Mouse (Mus musculus) heart, postnatal 25 days (tissue): Measurements from ENCODE around the gene Osbpl9. TPM values are rescaled to one million over a fixed set of nuclear protein-coding genes. Genes with fewer than 3 reads are reported as not detected.

Experiments used
- DNase-seq: peaks from one replicate; pipeline ENCODE4 v3.0.0; 2022; ENCODE audit warnings: low spot score
- intact Hi-C: fragments of 180-260 bp; cut with DNase I; formaldehyde crosslinking; loops from one replicate; pipeline ENCODE4 v1.15.1; 2025
- total RNA-seq, 2 experiments: library from RNA; stranded (reverse); gene quantifications; 2 replicates each; pipeline ENCODE4 v1.2.3; 2021

Osbpl9 gene
- total RNA-seq, 2 experiments from 2014 or later: 104 to 105 TPM

DNA sequence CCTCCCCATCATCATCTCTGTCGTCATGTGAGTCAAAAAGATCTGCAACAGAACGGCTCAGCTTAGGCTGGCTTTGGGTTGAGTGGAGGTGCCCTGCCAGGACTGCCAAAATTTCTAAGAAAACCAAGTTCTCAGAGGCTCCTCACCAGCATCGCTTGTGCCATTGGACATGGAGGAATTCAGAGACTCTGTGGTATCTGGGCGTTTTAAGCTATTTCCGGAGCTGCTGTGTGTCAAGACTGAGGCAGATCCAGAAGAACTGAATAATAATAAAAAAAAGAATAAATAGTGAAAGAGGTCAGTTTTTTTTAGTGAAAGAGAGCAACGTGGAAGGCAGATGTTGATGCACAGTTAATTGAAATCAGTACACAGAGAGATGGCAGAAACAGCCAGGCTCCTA, 129.2 kb downstream of the Osbpl9 start:
- no peak for DNase-seq

DNA sequence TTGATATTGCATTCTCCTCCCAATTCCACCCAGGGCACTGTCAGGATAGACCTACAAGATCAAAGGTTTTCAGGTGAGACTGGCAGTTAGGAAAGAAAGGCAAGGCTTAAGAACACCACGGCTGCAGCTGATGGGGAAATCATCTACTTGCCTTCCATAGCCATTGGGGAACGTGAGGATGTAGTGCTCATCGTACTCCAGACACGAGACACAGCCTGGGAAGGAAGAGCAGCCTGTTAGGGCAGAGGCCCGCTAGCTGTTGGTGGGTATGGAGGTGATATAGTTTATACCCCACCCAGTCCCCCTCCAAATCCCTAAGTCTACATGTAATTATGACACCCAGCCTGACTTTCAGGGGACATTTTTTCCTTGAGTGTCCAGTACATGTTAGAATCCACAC, 136.4 kb downstream of the Osbpl9 start:
- intact Hi-C loops: no loop called here
- no peak for DNase-seq

More for the DNA sequence above, 129.2 kb downstream of the Osbpl9 start:
- intact Hi-C loops: no loop called here

DNA sequence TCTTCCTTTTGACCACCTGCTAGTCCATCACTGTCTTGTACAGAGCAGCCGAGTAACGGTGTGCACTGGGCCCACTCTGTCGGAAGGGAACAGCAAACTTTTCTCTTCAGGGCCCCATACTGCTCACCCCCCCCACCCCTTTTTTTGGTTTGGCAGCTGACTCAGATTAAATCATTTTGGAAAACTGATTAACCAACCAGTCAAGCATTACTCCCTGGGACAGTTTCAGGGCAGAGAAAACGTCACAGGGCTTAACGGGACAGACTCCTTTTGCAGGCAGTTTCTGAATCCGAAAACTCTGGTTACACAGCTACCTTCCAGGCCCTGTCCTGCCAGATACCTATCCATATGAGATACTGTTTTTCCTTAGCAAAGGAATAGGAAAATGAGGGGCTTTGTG, 137.1 kb downstream of the Osbpl9 start:
- intact Hi-C loops: no loop called here
- DNase-seq: no peak

DNA sequence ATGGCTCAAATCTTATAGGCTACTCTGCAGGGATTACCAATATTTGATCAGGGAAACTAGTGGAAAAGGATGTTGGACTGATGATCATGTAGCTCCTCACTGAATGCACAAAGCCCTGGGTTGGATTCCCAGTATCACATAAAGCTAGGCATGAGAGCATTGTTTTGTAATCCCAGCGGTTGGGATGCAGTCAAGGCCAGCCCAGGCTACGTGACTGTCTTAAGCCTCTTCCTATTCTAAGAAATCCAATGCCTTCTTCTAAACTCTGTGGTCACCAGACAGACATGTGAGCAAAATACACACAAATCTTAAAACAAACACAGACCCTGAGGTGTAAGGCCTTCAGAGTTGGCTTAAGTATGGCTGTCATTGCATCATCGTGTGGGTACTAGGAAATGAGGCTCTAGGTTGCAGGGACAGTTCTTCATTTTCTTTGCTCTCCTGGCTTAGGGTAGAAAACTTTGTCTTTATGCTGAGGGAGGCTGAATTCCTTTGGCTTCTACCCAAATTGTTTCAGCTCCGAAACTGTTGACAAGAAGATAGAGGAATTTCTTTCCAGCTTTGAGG, 142.7 kb downstream of the Osbpl9 start:
- intact Hi-C loops: loop anchor here (5.0 kb wide), 1 partner anchor 108 kb away; no protein-coding TSS in a partner anchor
- no peak for DNase-seq

DNA sequence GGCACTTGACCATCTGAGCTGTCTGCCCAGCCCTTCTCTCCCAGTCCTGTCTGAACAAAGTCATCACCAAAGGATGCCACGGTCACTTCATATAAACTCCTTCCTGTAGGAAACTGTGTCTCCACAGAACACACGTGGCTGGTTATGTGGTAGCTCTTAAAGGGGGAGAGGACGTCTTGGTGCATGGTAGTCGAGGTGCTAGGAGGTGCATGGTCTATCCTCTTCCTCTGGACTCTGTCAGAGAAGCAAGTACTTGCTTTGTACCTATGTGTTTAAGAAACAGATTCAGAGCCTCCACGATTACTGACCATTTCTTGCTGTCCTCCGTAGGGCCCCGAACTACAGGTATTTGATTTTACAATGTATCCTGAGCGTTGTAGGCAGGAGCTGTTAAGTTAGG, 144.4 kb downstream of the Osbpl9 start:
- intact Hi-C loops: loop anchor here (5.0 kb wide), 1 partner anchor 110 kb away; no protein-coding TSS in a partner anchor
- no peak for DNase-seq

DNA sequence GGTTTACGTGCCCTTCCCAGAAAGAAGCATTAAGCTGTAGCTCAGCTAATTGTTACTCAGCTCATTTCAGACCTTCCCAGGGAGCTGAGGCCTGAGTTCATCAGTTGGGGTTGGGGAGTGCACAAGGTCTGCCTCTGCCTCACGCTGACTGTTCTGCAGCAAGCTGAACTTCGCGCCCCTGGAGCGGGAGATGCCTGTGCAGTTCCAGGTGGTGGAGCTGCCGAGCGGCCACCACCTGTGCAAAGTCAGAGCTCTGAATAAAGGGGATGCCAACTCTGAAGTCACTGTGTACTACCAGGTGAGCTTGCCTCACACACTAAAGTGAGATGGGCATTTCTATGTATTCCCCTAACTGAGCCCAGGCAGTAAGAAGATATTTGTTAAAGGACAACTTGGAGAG, 145.7 kb downstream of the Osbpl9 start:
- DNase-seq: no peak
- intact Hi-C loops: loop anchor here (5.0 kb wide), 1 partner anchor 111 kb away; no protein-coding TSS in a partner anchor

DNA sequence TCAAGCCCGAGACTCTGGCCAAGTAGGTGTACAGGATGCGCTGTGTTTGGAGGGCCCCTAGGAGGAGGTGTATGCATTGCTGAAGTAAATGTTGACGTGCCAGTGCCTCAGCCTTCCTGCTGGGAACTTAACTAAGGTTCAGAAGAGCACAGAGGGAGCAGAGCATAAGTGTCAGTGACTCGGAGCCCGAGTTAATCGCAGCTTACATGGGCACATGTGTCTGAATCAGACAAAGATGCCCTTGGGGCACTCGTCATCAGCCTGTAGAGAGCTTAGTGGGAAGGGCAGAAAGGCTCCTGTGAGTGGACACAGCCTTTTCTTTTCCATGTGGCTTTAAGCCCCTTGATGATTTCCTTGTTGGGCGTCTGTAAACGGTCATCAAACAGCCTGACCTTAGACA, 148.1 kb downstream of the Osbpl9 start:
- intact Hi-C loops: no loop called here
- DNase-seq: no peak

DNA sequence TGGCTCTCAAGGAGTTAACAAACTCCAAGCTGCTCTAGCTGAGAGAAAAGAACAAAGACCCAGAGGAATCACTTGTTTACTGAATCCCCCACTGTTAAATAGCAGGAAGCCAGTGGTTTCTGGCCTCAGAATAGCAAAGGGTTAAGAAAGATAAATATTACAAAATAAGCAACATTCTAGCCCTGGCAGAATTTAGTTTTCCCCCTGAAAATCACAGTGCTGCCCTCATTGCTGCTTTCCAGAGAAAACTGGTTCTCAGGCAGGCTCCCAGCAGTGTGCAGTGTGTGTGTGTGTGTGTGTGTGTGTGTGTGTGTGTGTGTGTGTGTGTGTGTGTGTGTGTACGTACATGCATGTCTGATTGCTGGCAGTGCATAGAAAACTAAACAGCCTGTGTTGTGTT, 149.8 kb downstream of the Osbpl9 start:
- DNase-seq: no peak
- intact Hi-C loops: no loop called here

DNA sequence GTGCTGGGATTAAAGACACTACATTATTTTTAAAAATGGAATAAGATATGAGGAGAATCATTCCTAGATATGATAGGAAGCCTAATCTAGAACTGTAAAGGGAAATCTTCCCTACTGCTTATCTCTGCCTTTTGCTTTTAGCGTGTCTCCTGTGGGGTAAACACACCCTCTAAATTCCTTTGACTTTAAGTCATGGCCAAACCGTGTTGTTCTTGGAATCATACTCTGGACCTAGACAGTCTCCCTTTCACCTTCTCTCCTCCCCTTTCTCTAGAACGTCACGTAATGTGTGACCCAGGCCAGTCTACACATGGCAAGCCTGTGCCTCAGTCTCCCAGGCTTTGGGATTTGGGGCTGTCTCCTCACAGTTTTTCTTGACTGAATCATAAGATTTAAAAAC, 153.8 kb downstream of the Osbpl9 start:
- no peak for DNase-seq
- intact Hi-C loops: no loop called here

DNA sequence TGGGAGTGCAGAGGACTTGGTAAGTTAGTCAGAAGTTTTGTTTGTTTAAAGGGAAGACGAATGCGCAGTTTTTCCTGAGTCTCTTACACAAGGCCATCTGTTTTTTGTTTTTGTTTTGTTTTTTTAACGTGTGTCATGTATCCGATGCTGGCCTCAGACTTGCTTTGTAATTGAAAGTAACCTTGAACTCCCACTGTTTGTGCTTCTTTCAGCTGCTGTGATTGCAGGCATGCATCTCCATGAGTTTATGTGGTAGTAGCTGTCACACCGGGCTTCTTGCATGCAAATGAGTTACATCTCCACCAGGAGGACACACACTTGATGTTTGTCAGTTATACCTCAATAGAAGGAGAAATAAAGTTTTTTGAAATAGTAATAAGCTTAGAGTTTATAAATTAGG, 158.3 kb downstream of the Osbpl9 start:
- DNase-seq: no peak
- intact Hi-C loops: no loop called here

DNA sequence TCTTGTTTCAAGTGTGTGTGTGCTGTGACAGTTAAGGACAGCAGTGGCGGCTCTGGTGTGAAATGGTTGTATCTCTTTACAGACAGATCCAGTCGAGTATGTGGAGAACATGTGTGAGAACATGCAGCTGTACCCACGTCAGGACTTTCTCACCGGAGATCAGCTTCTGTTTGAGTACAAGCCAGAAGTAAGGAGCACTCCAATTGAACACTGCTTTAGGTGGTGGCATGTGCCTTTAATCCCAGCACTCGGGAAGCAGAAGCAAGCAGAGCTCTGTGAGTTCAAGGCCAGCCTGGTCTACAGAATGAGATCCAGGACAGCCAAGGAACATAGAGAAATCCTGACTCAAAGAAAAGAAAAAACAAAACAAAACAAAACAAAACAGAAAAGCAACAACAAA, 158.8 kb downstream of the Osbpl9 start:
- no peak for DNase-seq
- intact Hi-C loops: no loop called here

DNA sequence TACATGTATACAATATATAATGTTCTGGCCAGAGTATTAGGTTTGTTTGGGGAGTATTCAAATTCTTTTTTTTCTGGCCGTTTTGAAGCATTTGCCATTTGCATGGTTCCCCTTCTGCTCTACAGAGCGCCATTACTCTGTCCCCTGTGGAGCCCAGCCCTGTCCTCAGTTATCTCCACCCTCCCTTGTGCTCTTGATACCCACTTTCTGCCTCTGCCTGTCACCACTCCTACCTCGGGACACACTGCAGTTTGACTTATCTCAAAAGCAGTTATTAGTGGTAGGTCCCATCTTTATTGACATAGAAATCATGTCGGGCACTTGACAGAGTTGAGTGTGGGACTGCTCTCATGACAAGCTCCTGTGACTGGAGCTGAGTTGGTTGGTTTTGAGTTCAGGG, 159.3 kb downstream of the Osbpl9 start:
- DNase-seq: no peak
- intact Hi-C loops: no loop called here

DNA sequence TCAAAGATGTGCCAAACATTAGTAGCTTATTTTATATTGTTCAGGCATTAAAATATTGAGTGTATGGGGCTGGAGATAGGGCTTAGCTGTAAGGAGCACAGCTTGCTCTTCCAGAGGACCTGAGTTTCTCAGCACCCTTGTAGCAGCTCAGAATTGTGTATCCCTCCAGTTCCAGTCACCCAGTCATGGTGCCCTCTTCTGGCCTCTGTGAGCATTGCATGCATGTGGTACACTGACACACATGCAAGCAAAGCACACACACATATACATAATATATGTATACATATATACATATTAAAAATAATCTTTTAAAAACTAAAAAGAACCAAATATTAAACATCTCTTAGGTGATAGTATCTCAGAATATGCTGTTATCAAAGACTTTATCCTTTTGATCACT, 165.7 kb downstream of the Osbpl9 start:
- DNase-seq: no peak
- intact Hi-C loops: loop anchor here (5.0 kb wide), 2 partner anchors 126 to 164 kb away; no protein-coding TSS in a partner anchor

DNA sequence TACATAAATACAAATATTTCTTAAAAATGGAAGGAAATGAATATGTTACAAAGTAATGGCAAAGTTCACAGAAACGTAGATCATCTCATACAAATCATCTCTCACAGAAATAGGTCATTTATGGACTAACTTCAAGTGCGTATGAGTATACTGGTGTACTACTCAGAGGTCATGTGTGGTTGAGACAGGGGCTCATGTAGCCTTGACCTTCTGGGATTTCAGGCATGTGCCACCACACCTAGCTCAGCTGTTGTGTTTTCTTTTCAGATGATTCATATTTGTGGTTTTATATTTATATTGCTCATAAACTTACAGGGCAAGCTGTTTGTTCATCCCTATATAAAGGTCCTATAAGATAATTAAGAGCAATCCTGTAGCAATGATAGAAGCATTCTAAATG, 171.8 kb downstream of the Osbpl9 start:
- no peak for DNase-seq
- intact Hi-C loops: no loop called here

DNA sequence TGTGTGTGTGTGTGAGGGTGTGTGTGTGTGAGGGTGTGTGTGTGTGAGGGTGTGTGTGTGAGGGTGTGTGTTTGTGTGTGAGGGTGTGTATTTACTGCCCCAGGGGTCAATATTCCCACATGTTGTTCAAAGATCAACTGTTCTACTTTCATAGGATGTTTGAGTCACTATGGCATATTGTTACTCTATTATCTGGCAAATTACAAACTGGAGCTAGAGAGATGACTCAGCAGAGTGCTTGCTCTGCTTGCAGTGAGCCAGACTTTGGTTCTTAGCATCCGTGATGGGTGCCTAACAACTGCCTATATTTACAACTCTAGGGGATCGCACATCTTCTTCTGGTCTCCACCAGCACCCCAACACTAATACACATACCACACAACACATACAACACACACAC, 172.2 kb downstream of the Osbpl9 start:
- DNase-seq: no peak
- intact Hi-C loops: no loop called here

DNA sequence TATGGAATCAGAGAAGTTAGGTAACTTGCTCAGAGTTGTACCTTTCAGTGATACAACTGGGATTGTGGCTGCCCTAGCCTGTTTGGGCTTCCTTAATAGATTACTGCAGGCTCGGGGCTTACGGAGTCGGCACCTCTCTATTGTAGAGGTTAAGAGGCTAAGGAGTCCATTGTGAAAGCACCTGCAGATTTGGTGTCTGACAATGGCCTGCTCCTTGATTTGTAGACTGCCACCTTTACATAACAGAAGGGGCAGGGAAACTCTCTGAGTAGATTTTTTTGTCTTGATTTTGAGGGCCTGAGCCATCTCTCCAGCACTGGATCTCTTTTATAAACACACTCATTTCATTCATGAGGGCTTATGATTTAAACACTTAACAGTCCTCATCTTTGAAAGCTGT, 175.5 kb downstream of the Osbpl9 start:
- intact Hi-C loops: no loop called here
- no peak for DNase-seq

DNA sequence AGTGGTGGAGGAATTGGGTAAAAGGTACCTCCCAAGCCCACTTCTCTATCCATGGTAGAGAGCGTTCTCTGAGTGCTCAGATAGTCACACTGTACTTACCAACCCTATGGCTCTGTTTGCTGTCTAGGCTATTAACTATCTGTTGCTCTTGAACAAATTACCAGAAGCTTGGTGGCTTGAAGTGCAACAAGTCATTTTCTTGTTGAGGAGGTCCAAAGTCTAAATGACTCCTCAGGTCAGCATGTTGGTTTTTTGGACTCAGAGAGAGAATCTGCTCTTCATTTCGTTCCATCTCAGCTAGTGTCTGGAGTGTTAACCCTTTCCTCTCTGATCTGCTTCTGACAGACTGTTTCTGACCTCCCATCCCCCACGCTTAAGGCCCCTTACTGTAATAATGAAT, 177.0 kb downstream of the Osbpl9 start:
- intact Hi-C loops: no loop called here
- no peak for DNase-seq

DNA sequence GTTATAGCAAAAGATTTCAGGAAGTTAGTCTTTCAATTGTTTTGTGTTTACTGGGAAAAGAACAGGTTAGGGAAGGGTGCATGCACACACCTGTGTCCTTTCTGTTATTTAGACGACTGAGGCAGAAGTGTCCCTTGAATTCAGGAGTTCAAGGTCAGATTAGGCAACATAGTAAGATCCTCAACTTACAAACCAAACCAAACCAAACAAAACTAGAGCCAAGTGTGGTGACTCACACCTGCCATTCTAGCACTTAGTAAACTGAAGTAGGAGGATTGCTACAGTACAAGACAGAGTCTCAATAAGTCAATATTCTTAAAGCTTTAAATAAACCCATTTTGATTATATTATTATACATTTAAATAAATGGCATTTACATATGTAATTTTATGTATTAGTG, 180.1 kb downstream of the Osbpl9 start:
- intact Hi-C loops: no loop called here

DNA sequence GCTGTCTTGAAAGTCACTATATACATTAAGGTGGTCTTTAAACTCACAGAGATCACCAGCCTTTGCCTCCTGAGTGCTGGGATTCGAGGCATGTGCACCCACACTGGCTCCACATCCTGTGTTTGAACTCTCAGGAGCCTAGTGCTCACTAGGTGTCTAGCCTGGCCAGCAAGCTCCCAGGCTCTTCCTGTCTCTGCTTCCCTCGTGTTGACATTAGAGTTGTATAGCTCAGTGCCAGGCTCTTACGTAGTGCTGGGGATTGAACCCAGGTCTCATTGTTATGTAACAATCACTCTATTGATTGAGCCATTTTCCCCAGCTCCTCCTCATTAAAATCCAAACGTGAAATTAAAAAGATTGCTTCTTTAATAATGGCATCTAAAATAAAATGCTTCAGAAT, 182.8 kb downstream of the Osbpl9 start:
- intact Hi-C loops: no loop called here
- DNase-seq: no peak

More for the DNA sequence above, 180.1 kb downstream of the Osbpl9 start:
- no peak for DNase-seq

DNA sequence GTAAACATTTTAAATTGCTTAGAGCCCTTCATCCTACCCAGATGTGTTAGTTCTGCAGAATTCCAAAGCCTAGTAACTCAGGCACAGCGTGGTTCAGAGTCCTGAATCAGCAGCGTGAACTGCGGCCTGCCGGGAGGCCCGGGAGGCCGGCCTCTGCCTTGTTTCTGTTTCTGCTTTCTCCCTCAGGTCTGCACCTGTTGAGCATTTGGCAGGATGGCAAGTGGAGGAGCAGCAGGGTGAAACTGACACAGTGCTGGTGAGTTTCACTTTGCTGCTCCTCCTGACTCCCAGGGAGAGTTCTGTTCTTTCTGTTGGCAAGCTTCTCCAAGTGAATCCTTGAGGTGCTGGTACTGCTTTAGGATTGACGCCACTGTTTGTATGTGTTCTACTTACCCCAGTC, 184.6 kb downstream of the Osbpl9 start:
- intact Hi-C loops: no loop called here
- DNase-seq: no peak

DNA sequence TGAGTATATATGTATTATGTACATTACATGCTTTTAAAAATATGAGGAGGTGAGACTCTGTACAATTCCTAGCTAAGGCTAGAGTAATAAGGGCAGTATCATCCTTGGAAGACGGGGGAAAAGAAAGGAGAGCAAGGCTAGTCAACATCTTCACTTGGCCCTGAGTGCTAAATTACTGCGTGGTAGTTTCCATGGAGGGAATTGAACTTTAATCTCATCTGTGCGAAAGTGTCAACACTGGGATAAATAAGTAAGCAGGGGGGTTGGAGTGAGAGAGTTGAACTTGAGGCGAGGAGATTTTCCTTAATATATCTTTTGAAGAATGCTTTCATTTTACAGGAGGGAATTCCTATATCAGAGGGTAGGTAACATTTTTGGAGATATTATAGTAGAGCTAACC, 188.0 kb downstream of the Osbpl9 start:
- no peak for DNase-seq
- intact Hi-C loops: no loop called here
